Mouse (Mus musculus): Measurements from ENCODE around the gene A630089N07Rik. TPM values are rescaled to one million over a fixed set of nuclear protein-coding genes. Genes with fewer than 3 reads are reported as not detected.
"Not testable (repeated sequence)": the region's sequence is repeated elsewhere in the genome, so short reads cannot be mapped to it uniquely, and the experiment has no call there.

Gene A630089N07Rik
- total RNA-seq, 2 experiments from 2014 or later = 7.0 to 8.3 TPM

GRCm38 (mm10) chr16:97996616-97997382 is 85.5 kb downstream of the A630089N07Rik start, which contains the start of gene B230307C23Rik:
Gene B230307C23Rik, plus strand, starts transcription at chr16:97997315.
- Histone ChIP-seq H3K27ac (peak within 1 kb of the TSS; percentile 63), H3K4me3 (peak within 1 kb of the TSS; percentile 69)
- peak; percentile 81 to 82 for DNase-seq (ENCODE audit: extremely low spot score in 1 of 2, low spot score in 2 of 2)
- intact Hi-C loops (cut with DNase I) = loop anchor here (2.0 kb wide), 1 partner anchor 34 kb away; the partner anchor contains the start of genes C2cd2 and Zbtb21
- TF ChIP-seq CTCF (IDR thresholded peaks at IDR 0.05) = no peak

GRCm38 (mm10) chr16:97995849-97996615 is 86.2 kb downstream of the A630089N07Rik start:
- no peak for DNase-seq (ENCODE audit: extremely low spot score in 1 of 2, low spot score in 2 of 2)
- intact Hi-C loops (cut with DNase I) = loop anchor here (2.0 kb wide), 1 partner anchor 33 kb away; the partner anchor contains the start of genes C2cd2 and Zbtb21
- Histone ChIP-seq H3K27ac (no peak overlapping the region), H3K4me3 (peak overlapping the region; percentile 69)
- TF ChIP-seq CTCF (IDR thresholded peaks at IDR 0.05) = no peak

- intact Hi-C loops (cut with DNase I); DNase-seq (ENCODE audit: extremely low spot score in 1 of 2, low spot score in 2 of 2); H3K4me3 ChIP-seq; H3K27ac ChIP-seq: not testable (repeated sequence)
Observed at GRCm38 (mm10) chr16:97992477-97992876, 89.8 kb downstream of the A630089N07Rik start.

- TF ChIP-seq CTCF (IDR thresholded peaks at IDR 0.05) = peak; percentile 12
- intact Hi-C loops (cut with DNase I) = no loop called here
- H3K4me3 ChIP-seq = no peak overlapping the region
- no peak overlapping the region for H3K27ac ChIP-seq
- no peak for DNase-seq (ENCODE audit: extremely low spot score in 1 of 2, low spot score in 2 of 2)
Observed at GRCm38 (mm10) chr16:97991517-97991916, 90.7 kb downstream of the A630089N07Rik start.

GRCm38 (mm10) chr16:97984589-97984988 is 97.7 kb downstream of the A630089N07Rik start:
- Histone ChIP-seq H3K27ac (no peak overlapping the region), H3K4me3 (no peak overlapping the region)
- intact Hi-C loops (cut with DNase I) = no loop called here
- TF ChIP-seq CTCF (IDR thresholded peaks at IDR 0.05) = no peak
- DNase-seq (ENCODE audit: extremely low spot score in 1 of 2, low spot score in 2 of 2) = no peak

GRCm38 (mm10) chr16:97981362-97981761 is 100.9 kb downstream of the A630089N07Rik start:
- no peak for TF ChIP-seq CTCF (IDR thresholded peaks at IDR 0.05)
- no peak overlapping the region for H3K27ac ChIP-seq
- no peak overlapping the region for H3K4me3 ChIP-seq
- intact Hi-C loops (cut with DNase I) = no loop called here
- no peak for DNase-seq (ENCODE audit: extremely low spot score in 1 of 2, low spot score in 2 of 2)

- Histone ChIP-seq H3K27ac (no peak overlapping the region), H3K4me3 (no peak overlapping the region)
- intact Hi-C loops (cut with DNase I) = no loop called here
- DNase-seq (ENCODE audit: extremely low spot score in 1 of 2, low spot score in 2 of 2) = no peak
- no peak for TF ChIP-seq CTCF (IDR thresholded peaks at IDR 0.05)
Observed at GRCm38 (mm10) chr16:97977722-97978121, 104.5 kb downstream of the A630089N07Rik start.

- no peak for TF ChIP-seq CTCF (IDR thresholded peaks at IDR 0.05)
- Histone ChIP-seq H3K27ac (no peak overlapping the region), H3K4me3 (no peak overlapping the region)
- intact Hi-C loops (cut with DNase I) = no loop called here
- DNase-seq (ENCODE audit: extremely low spot score in 1 of 2, low spot score in 2 of 2) = no peak
Observed at GRCm38 (mm10) chr16:97977277-97977676, 105.0 kb downstream of the A630089N07Rik start.

GRCm38 (mm10) chr16:97963956-97964540 is 118.2 kb downstream of the A630089N07Rik start:
- H3K27ac ChIP-seq = no peak overlapping the region
- no peak overlapping the region for H3K4me3 ChIP-seq
- intact Hi-C loops (cut with DNase I) = loop anchor here (2.0 kb wide), 3 partner anchors 33 to 117 kb away; partner anchors contain the start of genes B230307C23Rik and Prdm15
- no peak for TF ChIP-seq CTCF (IDR thresholded peaks at IDR 0.05)
- no peak for DNase-seq (ENCODE audit: extremely low spot score in 1 of 2, low spot score in 2 of 2)

GRCm38 (mm10) chr16:97962151-97962948 is 119.9 kb downstream of the A630089N07Rik start, which contains the start of the genes C2cd2 and Zbtb21:
Gene C2cd2, minus strand, starts transcription at chr16:97962598.
Gene Zbtb21, minus strand, starts transcription at chr16:97962622.
- TF ChIP-seq CTCF (IDR thresholded peaks at IDR 0.05) = no peak
- peak within 1 kb of the TSS; percentile 99 for H3K27ac ChIP-seq
- peak within 1 kb of the TSS; percentile 80 for H3K4me3 ChIP-seq
- DNase-seq (ENCODE audit: extremely low spot score in 1 of 2, low spot score in 2 of 2) = peak; percentile 97 to 98
- intact Hi-C loops (cut with DNase I) = loop anchor here (1.0 to 2.0 kb wide), 4 partner anchors 34 to 118 kb away; partner anchors contain the start of genes B230307C23Rik and Prdm15

Measured in left cerebral cortex, adult 2 months (tissue).